Mouse (Mus musculus) embryonic fibroblast, embryonic 13.5 days (primary cell): ENCODE results near the gene E2f2.

Experiments
- CTCF ChIP-seq: IDR thresholded peaks from 2 replicates; pipeline ENCODE4 v1.5.1; 2011; ENCODE audit warnings: mild to moderate bottlenecking, control low read depth, low read length, moderate library complexity, borderline replicate concordance; ENCODE audit not compliant: insufficient read depth
- POLR2A ChIP-seq: IDR thresholded peaks from 2 replicates; pipeline ENCODE4 v1.6.1; 2011; ENCODE audit warnings: low read depth, mild to moderate bottlenecking, control low read depth, low read length, moderate library complexity

- TF ChIP-seq POLR2A (no peak), CTCF (no peak)
Measured at GRCm38 (mm10) chr4:136228640-136229039, 56.4 kb downstream of the E2f2 start.
